Mouse (Mus musculus): ENCODE results near the gene Prnp. TPM values are rescaled to one million over a fixed set of nuclear protein-coding genes. Genes with fewer than 3 reads are reported as not detected.

The Prnp gene
- polyA plus RNA-seq, 1 experiment, result 27.2 TPM

GRCm38 (mm10) chr2:131987950-131988349, 78.2 kb downstream of the Prnp start:
- 44% methylated on average over 3 of the region's 3 CpGs for WGBS
- DNase-seq (ENCODE audit: low read depth, low spot score), result no peak

Other genes starting within 250 kb of the Prnp start
- gene Erv3, start 50.2 kb upstream of the Prnp start, polyA plus RNA-seq (2012; rRNA removed), result 0.03 TPM in 1 of 2 replicates, not detected in the other
- gene Prn, start within 50 bp of the Prnp start, polyA plus RNA-seq (2012; rRNA removed), result not detected in 2 replicates
- 0.87 and 1.5 TPM in 2 replicates for gene Prnd, start 40.9 kb downstream of the Prnp start, polyA plus RNA-seq (2012; rRNA removed)
- gene Rassf2, start 120.3 kb downstream of the Prnp start, polyA plus RNA-seq (2012; rRNA removed), result 10.2 and 16.3 TPM in 2 replicates
- gene Slc23a2, start 235.2 kb downstream of the Prnp start, polyA plus RNA-seq (2012; rRNA removed), result 10.6 and 22.4 TPM in 2 replicates

Measured in large intestine, adult 2 months (tissue).